Mouse (Mus musculus) olfactory bulb, adult 2 months (tissue): Measurements from ENCODE around the gene A1cf.

ENCODE experiments used
- CTCF ChIP-seq: fragments of 200-500 bp; IDR thresholded peaks from 2 replicates; pipeline ENCODE4 v1.5.1; 2012; ENCODE audit warnings: low read depth, mild to moderate bottlenecking, low read length, moderate library complexity; ENCODE audit not compliant: insufficient read depth
- POLR2A ChIP-seq: fragments of 200-500 bp; IDR thresholded peaks from 2 replicates; pipeline ENCODE4 v1.6.1; 2012; ENCODE audit warnings: mild to moderate bottlenecking, low read depth, low read length, moderate library complexity; ENCODE audit not compliant: insufficient read depth

GRCm38 (mm10) chr19:31868971-31869370 lies 407 bp downstream of the A1cf start:
- TF ChIP-seq POLR2A (no peak), CTCF (no peak)
